Mouse (Mus musculus) forebrain, embryonic 16.5 days (tissue): ENCODE results near the gene Ankrd6. TPM values are rescaled to one million over a fixed set of nuclear protein-coding genes. Genes with fewer than 3 reads are reported as not detected.

Source experiments
- ATAC-seq: fragments of 200-750 bp; cut with Nextera tagmentation; 2 replicates; pipeline ENCODE4 v1.8.0; 2017; ENCODE audit warnings: mild to moderate bottlenecking, moderate library complexity
- H3K27ac ChIP-seq: fragments of 300-500 bp; sonication (generic); 2 replicates; pipeline ENCODE4 v1.5.1; 2014; ENCODE audit warnings: low read length, control low read depth
- H3K27me3 ChIP-seq: fragments of 300-500 bp; sonication (generic); replicated peaks from 2 replicates; pipeline ENCODE4 v1.6.1; 2014; ENCODE audit warnings: low read length; ENCODE audit not compliant: control insufficient read depth, insufficient read depth
- H3K36me3 ChIP-seq: fragments of 300-500 bp; sonication (generic); 2 replicates; pipeline ENCODE4 v1.6.1; 2014; ENCODE audit not compliant: control insufficient read depth, insufficient read depth
- H3K4me1 ChIP-seq: fragments of 300-500 bp; sonication (generic); replicated peaks from 2 replicates; pipeline ENCODE4 v1.6.1; 2014; ENCODE audit warnings: low read length; ENCODE audit not compliant: control insufficient read depth, insufficient read depth
- H3K4me2 ChIP-seq: fragments of 300-500 bp; sonication (generic); 2 replicates; pipeline ENCODE4 v1.6.1; 2014; ENCODE audit warnings: mild to moderate bottlenecking, low read length, control low read depth
- H3K4me3 ChIP-seq: fragments of 300-500 bp; sonication (generic); replicated peaks from 2 replicates; pipeline ENCODE4 v1.5.1; 2014; ENCODE audit warnings: mild to moderate bottlenecking, low read length, control low read depth
- H3K9ac ChIP-seq: fragments of 300-500 bp; sonication (generic); replicated peaks from 2 replicates; pipeline ENCODE4 v1.6.1; 2014; ENCODE audit warnings: low read depth, low read length, control low read depth
- H3K9me3 ChIP-seq: fragments of 300-500 bp; sonication (generic); 2 replicates; pipeline ENCODE4 v1.6.1; 2016; ENCODE audit warnings: low read length; ENCODE audit not compliant: control insufficient read depth
- WGBS: fragments of 180-500 bp; shearing (Covaris S2); extraction: QIAGEN DNeasy Blood & Tissue Kit; methylation state at CpG from one replicate; pipeline ENCODE4 v1.1.7; 2014; 5-methylcytosine and 5-hydroxymethylcytosine counted together
- polyA plus RNA-seq: library from polyadenylated mRNA; unstranded; fragments of >200 nt; fragmentation: Nextera tagmentation; extraction: Ambion mirVana; gene quantifications from 2 replicates; pipeline ENCODE4 v1.2.1, GENCODE M21; 2015

Ankrd6 gene
- polyA plus RNA-seq, 1 experiment from 2014 or later, result 37.0 TPM

DNA sequence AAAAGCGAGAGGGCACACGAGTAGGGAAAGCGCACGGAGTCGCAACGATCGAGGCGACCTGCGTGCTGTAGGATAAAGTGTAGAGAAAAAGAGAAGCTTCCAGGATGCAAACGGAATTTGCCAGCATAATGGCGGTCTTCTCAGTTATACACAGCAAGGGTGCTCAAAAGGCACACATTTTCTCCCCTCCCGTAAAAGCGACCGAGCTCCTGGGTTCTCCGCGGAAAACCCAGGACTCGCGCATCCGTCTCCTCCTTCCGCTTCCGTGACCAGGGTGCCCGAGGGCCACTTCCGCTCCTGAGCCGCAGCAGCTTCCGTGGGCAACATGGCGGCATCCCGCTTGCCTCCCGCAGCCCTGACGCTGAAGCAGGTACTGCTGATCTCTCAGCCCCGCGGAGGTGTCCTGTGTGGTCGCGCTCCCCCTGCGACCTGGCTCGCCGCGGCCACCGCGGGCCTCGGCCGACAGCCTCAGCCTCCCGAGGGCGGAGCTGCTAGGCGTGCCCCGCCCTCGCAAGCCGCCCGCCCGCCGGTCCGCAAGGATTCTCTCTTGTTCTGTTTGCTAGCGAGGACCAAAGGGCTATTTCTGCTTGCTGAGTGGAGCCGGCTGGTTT lies 150.6 kb downstream of the Ankrd6 start, which contains the start of gene Lyrm2:
Gene Lyrm2 (plus strand): TSS at position 288 of the 611 bp plus-strand sequence.
- Histone ChIP-seq H3K9me3 (no peaks in the 10 kb centered on the region), H3K4me1 (peaks cover 10% of the 10 kb centered on the region), H3K4me2 (peak within 1 kb of the TSS; percentile 77), H3K36me3 (no peaks in the 10 kb centered on the region; the same call in 1 of the 2 replicates), H3K9ac (peak within 1 kb of the TSS; percentile 97), H3K27ac (peak within 1 kb of the TSS; percentile 99), H3K4me3 (peak within 1 kb of the TSS; percentile 93), H3K27me3 (no peaks in the 10 kb centered on the region)
- ATAC-seq, result peak; percentile 95
- WGBS, result under 1% methylated on average over 52 of the region's 53 CpGs

DNA sequence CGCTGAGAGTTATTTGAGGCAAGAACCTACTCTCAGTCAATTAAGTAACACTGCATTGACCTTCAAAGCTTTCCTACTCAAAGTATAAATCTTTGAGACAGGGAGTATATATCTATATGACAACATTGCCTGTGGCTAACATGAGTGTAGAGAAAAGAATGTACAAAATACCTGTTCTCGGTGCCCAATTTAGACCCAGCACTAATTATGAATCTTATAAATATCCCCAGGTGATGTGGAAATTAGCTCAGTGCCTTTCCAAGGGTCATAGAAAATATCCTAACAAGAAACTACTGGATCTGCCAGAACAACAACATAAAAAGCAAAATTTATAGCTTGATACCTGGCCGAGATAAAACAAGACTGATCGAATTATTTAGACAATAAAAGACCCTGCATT lies 151.7 kb downstream of the Ankrd6 start:
- H3K27ac ChIP-seq, result no peak overlapping the region
- no peak overlapping the region for H3K4me2 ChIP-seq
- WGBS, result 97% methylated on average over 4 of the region's 4 CpGs
- ATAC-seq, result no peak
- peaks cover 10% of the 10 kb centered on the region for H3K4me1 ChIP-seq
- H3K9ac ChIP-seq, result no peak overlapping the region
- no peak overlapping the region for H3K4me3 ChIP-seq
- no peaks in the 10 kb centered on the region for H3K36me3 ChIP-seq
- H3K27me3 ChIP-seq, result no peaks in the 10 kb centered on the region
- no peaks in the 10 kb centered on the region for H3K9me3 ChIP-seq

DNA sequence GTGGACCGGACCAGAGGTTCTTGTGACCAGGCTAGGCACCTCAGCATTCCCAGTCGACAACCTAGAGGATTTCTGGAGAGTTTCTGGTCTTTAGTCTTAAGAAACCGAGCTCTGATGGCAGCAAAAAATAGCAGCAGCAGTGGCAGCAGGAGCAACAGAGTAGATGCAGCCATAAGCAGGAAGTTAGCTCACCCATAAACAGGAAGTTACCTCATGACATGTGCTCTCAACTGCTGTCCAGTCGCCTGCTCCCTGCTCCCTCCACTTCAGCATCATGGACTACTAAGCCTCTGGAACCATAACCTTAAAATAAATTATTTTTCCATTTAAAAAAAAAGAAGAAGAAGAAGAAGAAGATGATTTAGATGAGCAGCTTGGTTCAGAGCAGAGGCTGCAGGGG lies 161.6 kb downstream of the Ankrd6 start:
- no peaks in the 10 kb centered on the region for H3K27me3 ChIP-seq
- H3K4me1 ChIP-seq, result no peaks in the 10 kb centered on the region
- H3K4me3 ChIP-seq, result no peak overlapping the region
- H3K9ac ChIP-seq, result no peak overlapping the region
- no peak overlapping the region for H3K27ac ChIP-seq
- ATAC-seq, result no peak
- no peaks in the 10 kb centered on the region for H3K9me3 ChIP-seq
- H3K4me2 ChIP-seq, result no peak overlapping the region
- H3K36me3 ChIP-seq, result no peaks in the 10 kb centered on the region
- WGBS, result 85% methylated on average over 4 of the region's 4 CpGs

DNA sequence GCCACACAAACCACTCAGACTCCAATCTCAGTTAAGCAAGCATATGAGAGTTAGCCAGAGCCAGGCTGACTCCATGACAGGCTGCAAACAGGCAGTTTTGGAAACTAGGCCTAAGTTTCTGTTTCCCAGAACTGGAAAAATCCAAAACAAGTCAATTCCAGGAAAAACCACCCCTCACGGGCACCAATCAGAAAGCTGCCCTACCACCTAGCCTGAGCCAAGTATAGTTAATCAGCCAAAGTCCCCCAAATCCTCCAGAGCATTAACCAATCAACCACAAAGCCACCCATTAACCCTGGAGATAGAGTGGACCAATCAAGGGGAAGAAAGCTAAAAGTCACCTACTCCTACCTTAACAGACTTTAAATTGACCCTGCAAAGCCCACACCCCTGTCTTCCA lies 163.5 kb downstream of the Ankrd6 start:
- no peak for ATAC-seq
- no peaks in the 10 kb centered on the region for H3K9me3 ChIP-seq
- no peak overlapping the region for H3K4me2 ChIP-seq
- WGBS, result 89% methylated on average over 1 of the region's 1 CpGs
- H3K27me3 ChIP-seq, result no peaks in the 10 kb centered on the region
- no peak overlapping the region for H3K27ac ChIP-seq
- H3K4me1 ChIP-seq, result no peaks in the 10 kb centered on the region
- H3K4me3 ChIP-seq, result no peak overlapping the region
- H3K9ac ChIP-seq, result no peak overlapping the region
- no peaks in the 10 kb centered on the region for H3K36me3 ChIP-seq

DNA sequence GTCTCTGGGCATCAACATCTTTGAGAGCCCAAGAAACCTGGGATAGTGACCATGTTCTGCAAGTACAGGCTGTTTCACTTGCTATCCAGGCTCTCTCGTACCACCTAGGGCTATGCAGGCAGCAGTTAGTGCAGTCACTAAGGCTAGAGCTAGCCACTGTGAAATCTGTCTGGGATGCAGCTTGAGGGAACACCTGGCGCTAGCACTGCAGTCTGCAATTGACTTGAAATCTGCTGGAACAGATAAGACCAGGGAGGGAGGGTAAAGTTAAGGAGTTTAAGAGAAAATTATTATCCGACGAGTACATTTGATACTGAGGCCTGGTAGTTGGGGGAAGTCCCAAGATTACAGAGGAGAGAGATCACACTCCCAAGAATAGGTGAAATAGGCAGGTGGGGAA lies 170.6 kb downstream of the Ankrd6 start:
- H3K27me3 ChIP-seq, result no peaks in the 10 kb centered on the region
- H3K4me1 ChIP-seq, result no peaks in the 10 kb centered on the region
- no peaks in the 10 kb centered on the region for H3K9me3 ChIP-seq
- no peak overlapping the region for H3K27ac ChIP-seq
- no peak overlapping the region for H3K4me3 ChIP-seq
- no peak for ATAC-seq
- over 99% methylated on average over 4 of the region's 4 CpGs for WGBS
- H3K36me3 ChIP-seq, result peaks cover 7% of the 10 kb centered on the region; the same call in 1 of the 2 replicates
- H3K9ac ChIP-seq, result no peak overlapping the region
- H3K4me2 ChIP-seq, result no peak overlapping the region

DNA sequence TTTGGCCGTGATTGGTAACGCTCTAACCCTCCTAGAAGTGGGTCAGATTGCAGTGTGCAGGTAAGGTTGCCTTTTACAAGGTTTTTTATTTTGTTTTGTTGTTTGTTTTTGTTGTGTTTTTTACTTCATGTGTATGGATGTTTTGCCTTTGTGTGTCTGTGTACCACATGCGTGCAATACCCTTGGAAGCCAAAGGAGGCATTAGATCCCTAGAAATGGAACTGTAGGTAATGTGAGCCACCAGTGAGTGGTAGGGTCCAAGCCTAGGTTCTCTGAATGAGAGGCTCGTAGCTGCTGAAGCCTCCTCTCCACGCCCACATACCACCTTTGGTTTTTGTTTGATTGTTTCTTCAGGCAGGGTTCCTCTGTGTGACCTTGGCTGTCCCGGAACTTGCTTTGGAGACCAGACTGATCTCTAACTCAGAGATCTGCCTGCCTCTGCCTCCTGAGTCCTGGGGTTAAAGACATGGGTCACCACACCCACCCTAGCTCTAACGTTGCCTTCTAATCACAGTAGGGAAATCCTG lies 180.3 kb downstream of the Ankrd6 start:
- Histone ChIP-seq H3K27me3 (no peaks in the 10 kb centered on the region), H3K4me2 (no peak overlapping the region), H3K4me1 (no peaks in the 10 kb centered on the region), H3K9me3 (peaks cover 3% of the 10 kb centered on the region; the same call in 1 of the 2 replicates), H3K4me3 (no peak overlapping the region), H3K27ac (no peak overlapping the region), H3K36me3 (peaks cover 32% of the 10 kb centered on the region), H3K9ac (no peak overlapping the region)
- 96% methylated on average over 7 of the region's 7 CpGs for WGBS
- ATAC-seq, result no peak

DNA sequence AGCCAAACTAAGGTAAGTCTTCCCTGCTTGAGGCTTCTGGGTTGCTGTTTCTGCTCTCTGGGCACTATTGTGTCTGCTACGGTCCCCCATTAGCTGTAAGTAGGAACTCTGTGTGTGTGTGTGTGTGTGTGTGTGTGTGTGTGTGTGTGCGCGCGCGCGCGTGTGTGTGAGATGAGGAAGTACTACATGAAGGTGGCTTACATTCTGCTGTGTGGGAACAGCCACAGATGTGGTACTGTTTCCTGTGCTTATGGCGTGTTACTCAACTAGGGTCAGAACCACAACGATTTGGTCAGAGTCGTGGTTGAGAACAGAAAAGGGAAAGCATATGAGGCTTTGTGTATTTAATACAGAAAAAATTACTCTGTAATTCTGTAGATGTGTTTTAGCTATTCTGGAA lies 182.6 kb downstream of the Ankrd6 start:
- H3K4me3 ChIP-seq, result no peak overlapping the region
- no peak for ATAC-seq
- H3K9me3 ChIP-seq, result peaks cover 3% of the 10 kb centered on the region; the same call in 1 of the 2 replicates
- peaks cover 35% of the 10 kb centered on the region for H3K36me3 ChIP-seq
- H3K27ac ChIP-seq, result no peak overlapping the region
- H3K4me2 ChIP-seq, result no peak overlapping the region
- H3K27me3 ChIP-seq, result no peaks in the 10 kb centered on the region
- WGBS, result 92% methylated on average over 10 of the region's 10 CpGs
- no peaks in the 10 kb centered on the region for H3K4me1 ChIP-seq
- no peak overlapping the region for H3K9ac ChIP-seq

DNA sequence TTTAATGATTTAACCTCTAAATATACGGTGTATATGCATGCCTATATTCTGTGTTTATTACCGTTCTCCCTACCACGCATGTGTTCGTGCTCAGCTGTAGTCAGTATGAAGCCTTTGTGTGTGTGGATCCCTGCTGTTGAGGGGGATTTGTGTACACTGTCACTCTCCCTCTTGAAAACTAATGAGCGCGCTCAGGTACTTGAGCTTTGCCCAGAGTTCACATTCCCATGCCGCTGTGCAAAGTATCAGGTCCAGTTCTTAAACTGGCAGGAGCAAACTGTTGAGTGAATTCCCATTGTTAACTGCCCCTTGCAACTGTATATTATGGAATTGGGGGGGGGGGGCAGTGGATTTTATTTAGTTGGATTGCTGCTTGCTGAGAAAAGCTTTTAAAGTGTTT lies 183.2 kb downstream of the Ankrd6 start:
- Histone ChIP-seq H3K4me1 (no peaks in the 10 kb centered on the region), H3K4me3 (no peak overlapping the region), H3K36me3 (peaks cover 38% of the 10 kb centered on the region), H3K9me3 (peaks cover 3% of the 10 kb centered on the region; the same call in 1 of the 2 replicates), H3K9ac (no peak overlapping the region), H3K27ac (no peak overlapping the region), H3K4me2 (no peak overlapping the region), H3K27me3 (no peaks in the 10 kb centered on the region)
- ATAC-seq, result no peak
- 62% methylated on average over 7 of the region's 7 CpGs for WGBS

DNA sequence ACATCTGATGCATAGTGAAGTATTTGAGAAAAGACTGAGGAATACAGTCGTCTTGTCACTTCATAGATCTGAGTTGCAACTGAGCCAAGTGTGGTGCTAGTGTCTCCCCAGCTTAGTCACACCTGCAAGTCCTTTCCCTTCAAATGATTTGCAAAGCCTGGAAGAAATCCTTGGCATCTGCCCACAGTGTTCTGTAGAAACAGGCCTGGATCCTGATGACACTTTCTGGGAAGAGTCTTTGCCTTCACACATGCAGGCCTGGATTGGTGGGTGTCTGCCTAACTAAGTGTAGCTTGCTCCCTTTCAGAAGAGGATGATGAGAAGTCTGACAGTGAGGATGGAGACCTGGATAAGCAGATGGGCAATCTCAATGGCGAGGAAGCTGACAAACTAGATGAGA lies 193.2 kb downstream of the Ankrd6 start:
- Histone ChIP-seq H3K36me3 (peaks cover 39% of the 10 kb centered on the region), H3K4me2 (no peak overlapping the region), H3K4me1 (no peaks in the 10 kb centered on the region), H3K27ac (no peak overlapping the region), H3K9me3 (no peaks in the 10 kb centered on the region), H3K4me3 (no peak overlapping the region), H3K9ac (no peak overlapping the region), H3K27me3 (no peaks in the 10 kb centered on the region)
- WGBS, result 81% methylated on average over 2 of the region's 2 CpGs
- no peak for ATAC-seq
